Mouse (Mus musculus) lung, postnatal 0 days (tissue): ENCODE measurements around the gene Gm20388.

Experiments used
- CTCF ChIP-seq: IDR thresholded peaks from 2 replicates; pipeline ENCODE4 v1.5.1; 2016; ENCODE audit warnings: antibody characterized with exemption, mild to moderate bottlenecking
- EP300 ChIP-seq: IDR thresholded peaks from 2 replicates; pipeline ENCODE4 v1.6.1; 2016; ENCODE audit warnings: antibody characterized with exemption, mild to moderate bottlenecking, control low read depth

- TF ChIP-seq CTCF (no peak), EP300 (no peak)
Observed at GRCm38 (mm10) chr8:122979424-122979823, 3068.8 kb downstream of the Gm20388 start.
